Mouse (Mus musculus) A20 (cell line): ENCODE results near the gene Skint11.
"Not testable (repeated sequence)": the region's sequence is repeated elsewhere in the genome, so short reads cannot be mapped to it uniquely, and the experiment has no call there.

Source experiments
- DNase-seq: peaks from one replicate; pipeline ENCODE4 v3.0.0-alpha.2; 2011; ENCODE audit warnings: low read depth, low spot score

The Skint11 gene

DNA sequence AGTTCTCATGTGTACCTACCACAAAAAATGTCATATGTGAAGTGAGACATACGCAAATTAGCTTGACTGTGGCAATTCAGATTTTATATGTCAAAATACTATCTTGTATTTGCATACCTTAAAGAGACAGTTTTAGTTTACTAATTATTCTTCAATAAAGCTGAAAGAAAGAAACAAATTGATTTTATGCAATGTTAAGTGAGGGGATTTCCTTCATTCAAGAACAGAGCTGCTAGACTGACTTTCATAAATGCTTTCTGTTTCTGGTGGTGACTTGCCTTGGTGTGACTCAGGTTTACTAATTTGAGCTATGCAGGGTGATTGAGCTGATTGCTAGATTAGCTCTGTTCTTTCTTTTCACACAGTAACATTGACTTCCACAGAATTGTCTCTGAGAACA lies at the start of gene Skint11:
Gene Skint11, plus strand, starts transcription at position 301 of the 400 bp plus-strand sequence.
- DNase-seq = no peak

DNA sequence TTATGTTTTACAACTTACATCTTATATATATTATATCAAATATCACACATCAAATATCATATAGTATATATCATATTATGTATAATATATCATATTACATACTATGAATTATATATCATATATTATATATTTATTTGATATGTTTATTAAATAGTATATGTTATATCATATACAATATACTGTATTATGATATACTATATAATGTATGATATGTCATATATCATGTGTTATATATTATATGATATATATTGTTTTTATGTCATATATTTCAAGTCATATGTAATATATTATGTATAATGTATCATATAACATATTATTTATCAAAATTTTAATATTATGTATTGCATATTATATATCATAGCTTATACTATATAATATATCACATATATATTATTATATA lies 2.0 kb upstream of the Skint11 start:
- DNase-seq = no peak

DNA sequence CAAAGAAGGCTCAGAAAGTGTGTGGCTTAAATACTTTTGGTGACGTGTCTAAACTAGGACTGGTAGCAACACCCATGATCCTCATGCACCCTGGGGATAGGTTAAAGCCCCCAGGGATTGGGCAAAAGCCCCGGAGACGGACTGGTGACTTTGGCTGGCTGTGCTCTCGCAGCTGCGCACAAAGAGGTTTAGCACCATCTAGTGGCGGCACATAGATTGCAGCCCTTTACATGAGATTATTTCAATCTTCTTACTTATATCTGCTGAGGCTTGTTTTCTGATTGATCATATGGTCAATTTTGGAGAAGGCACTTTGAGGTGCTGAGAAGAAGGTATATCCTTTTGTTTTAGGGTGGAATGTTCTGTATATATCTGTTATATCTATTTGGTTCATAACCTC lies 9.7 kb downstream of the Skint11 start:
- DNase-seq = not testable (repeated sequence)

DNA sequence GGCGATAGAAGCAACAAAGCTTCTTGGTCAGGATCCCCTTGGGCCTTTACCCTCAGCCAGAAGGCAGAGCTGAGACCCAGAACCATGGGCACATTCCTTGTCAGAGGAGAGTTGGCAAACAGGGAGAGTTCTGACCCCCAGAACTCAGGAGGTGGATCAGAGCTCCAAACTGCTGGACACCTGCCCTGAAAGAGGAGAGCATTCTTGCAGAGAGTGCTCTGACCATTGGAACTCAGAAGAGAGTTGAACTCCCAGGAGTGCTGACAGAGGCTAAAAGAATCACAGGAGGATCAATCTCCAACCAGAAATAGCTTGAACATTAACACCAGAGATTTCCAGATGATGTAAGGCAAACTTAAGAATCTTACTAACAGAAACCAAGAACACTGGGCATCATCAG lies 93.7 kb downstream of the Skint11 start:
- not testable (repeated sequence) for DNase-seq
